Mouse (Mus musculus): Measurements from ENCODE around the gene Iqgap2.

DNA sequence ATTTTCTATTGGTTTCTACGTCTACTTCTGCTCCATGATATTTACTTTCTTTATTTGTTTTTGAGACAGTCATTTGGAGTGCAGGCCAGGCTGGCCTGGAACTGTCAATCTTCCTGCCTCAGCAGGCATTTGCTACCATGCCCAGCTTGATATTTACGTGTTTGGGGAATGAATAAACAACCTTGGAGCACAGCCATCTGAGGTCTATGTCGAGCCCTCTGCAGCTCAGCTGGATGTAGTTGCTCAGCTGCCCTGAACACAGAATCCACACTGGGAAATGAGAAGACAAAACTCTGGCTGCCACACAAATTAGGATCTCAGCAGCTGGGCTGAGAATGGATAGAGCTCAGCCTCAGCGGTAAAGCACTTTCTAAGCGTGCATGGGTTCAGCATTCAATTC is 49.1 kb upstream of the Iqgap2 start:
- TF ChIP-seq CTCF (IDR thresholded peaks at IDR 0.05; ENCODE audit: control insufficient read depth, insufficient read depth, insufficient read length), result no peak
- TF ChIP-seq FOSL1 (IDR thresholded peaks at IDR 0.05; ENCODE audit: insufficient read depth, low read length, poor library complexity, severe bottlenecking), result no peak
- no peak for TF ChIP-seq MAX (IDR thresholded peaks at IDR 0.05)
- TF ChIP-seq MYOD1 (IDR thresholded peaks at IDR 0.05; ENCODE audit: control insufficient read depth, insufficient read length, low read depth), result no peak
- TF ChIP-seq CEBPB (IDR thresholded peaks at IDR 0.05; ENCODE audit: low read depth), result no peak
- no peak for TF ChIP-seq MYOG (IDR thresholded peaks at IDR 0.05; ENCODE audit: control insufficient read depth, extremely low read depth, insufficient read length)
- TF ChIP-seq USF1 (IDR thresholded peaks at IDR 0.05; ENCODE audit: low read depth), result no peak

Data from C2C12 (cell line).